Mouse (Mus musculus) midbrain, embryonic 13.5 days (tissue): Measurements from ENCODE around the gene Mcf2l. TPM values are rescaled to one million over a fixed set of nuclear protein-coding genes. Genes with fewer than 3 reads are reported as not detected.

Source experiments
- ATAC-seq: fragments of 200-750 bp; cut with Nextera tagmentation; 2 replicates; pipeline ENCODE4 v1.8.0; 2017; ENCODE audit warnings: mild to moderate bottlenecking, moderate TSS enrichment, moderate library complexity
- H3K27ac ChIP-seq: fragments of 300-500 bp; sonication (generic); 2 replicates; pipeline ENCODE4 v1.5.1; 2015; ENCODE audit warnings: inconsistent platforms, mild to moderate bottlenecking, moderate library complexity
- H3K27me3 ChIP-seq: fragments of 300-500 bp; sonication (generic); 2 replicates; pipeline ENCODE4 v1.6.1; 2015; ENCODE audit warnings: mild to moderate bottlenecking, inconsistent platforms
- H3K36me3 ChIP-seq: fragments of 300-500 bp; sonication (generic); 2 replicates; pipeline ENCODE4 v1.6.1; 2015; ENCODE audit warnings: mild to moderate bottlenecking, inconsistent platforms
- H3K4me1 ChIP-seq: fragments of 300-500 bp; sonication (generic); replicated peaks from 2 replicates; pipeline ENCODE4 v1.6.1; 2015; ENCODE audit warnings: inconsistent platforms
- H3K4me2 ChIP-seq: fragments of 300-500 bp; sonication (generic); replicated peaks from 2 replicates; pipeline ENCODE4 v1.6.1; 2015; ENCODE audit warnings: moderate library complexity, mild to moderate bottlenecking, inconsistent platforms
- H3K4me3 ChIP-seq: fragments of 300-500 bp; sonication (generic); replicated peaks from 2 replicates; pipeline ENCODE4 v1.5.1; 2015; ENCODE audit warnings: mild to moderate bottlenecking, inconsistent platforms
- H3K9ac ChIP-seq: fragments of 300-500 bp; sonication (generic); replicated peaks from 2 replicates; pipeline ENCODE4 v1.6.1; 2015; ENCODE audit warnings: mild to moderate bottlenecking, inconsistent platforms
- H3K9me3 ChIP-seq: fragments of 300-500 bp; sonication (generic); 2 replicates; pipeline ENCODE4 v1.6.1; 2016; ENCODE audit warnings: mild to moderate bottlenecking, inconsistent platforms
- WGBS: fragments of 180-500 bp; shearing (Covaris S2); methylation state at CpG from one replicate; pipeline ENCODE4 v1.1.7; 2015; 5-methylcytosine and 5-hydroxymethylcytosine counted together
- microRNA-seq: library from miRNA; unstranded; fragments of <30 nt; microRNA quantifications from one replicate; pipeline ENCODE4, GENCODE M21; 2016
- polyA plus RNA-seq: library from polyadenylated mRNA; unstranded; fragments of >200 nt; fragmentation: Nextera tagmentation; extraction: Ambion mirVana; gene quantifications from 2 replicates; pipeline ENCODE4 v1.2.1, GENCODE M21; 2015

Mcf2l gene
- polyA plus RNA-seq, 1 experiment from 2014 or later: 130 TPM

DNA sequence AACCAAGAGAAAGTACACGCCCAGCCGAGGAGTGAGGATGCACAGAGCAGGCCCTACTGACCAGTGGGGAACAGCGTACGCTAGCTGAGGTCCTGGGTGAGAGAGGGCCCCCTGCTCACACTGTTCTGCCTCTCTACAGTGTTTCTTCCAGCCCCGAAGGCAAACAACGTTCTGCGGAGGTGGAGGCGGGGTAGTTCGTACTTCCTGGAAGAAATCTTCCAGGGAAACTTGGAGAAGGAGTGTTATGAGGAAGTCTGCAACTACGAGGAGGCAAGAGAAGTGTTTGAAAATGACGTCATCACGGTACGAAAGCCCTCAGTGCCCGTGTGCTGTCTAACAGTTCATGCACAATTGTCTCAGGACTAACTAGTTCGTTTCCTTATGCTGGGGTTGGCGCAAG, 189.5 kb downstream of the Mcf2l start:
- no peak for ATAC-seq
- H3K4me1 ChIP-seq: no peaks in the 10 kb centered on the region
- no peak overlapping the region for H3K4me2 ChIP-seq
- H3K36me3 ChIP-seq: no peaks in the 10 kb centered on the region
- no peak overlapping the region for H3K27ac ChIP-seq
- WGBS: 82% methylated on average over 16 of the region's 16 CpGs
- no peaks in the 10 kb centered on the region for H3K9me3 ChIP-seq
- H3K4me3 ChIP-seq: no peak overlapping the region
- no peak overlapping the region for H3K9ac ChIP-seq
- H3K27me3 ChIP-seq: no peaks in the 10 kb centered on the region

Small RNAs within 50 kb of the gene (microRNA-seq; reads per million reads assigned to microRNA genes)
- 3.3 reads per million, percentile 13 among the genes with 10 or more reads in this experiment for gene Gm38671

Other genes starting within 250 kb of the Mcf2l start
- 43.2 and 46.0 TPM in 2 replicates for gene Tubgcp3, start 201.6 kb upstream of the Mcf2l start, polyA plus RNA-seq
- 9.9 and 10.3 TPM in 2 replicates for gene Atp11a, start 116.8 kb upstream of the Mcf2l start, polyA plus RNA-seq
- gene F7, start 152.2 kb downstream of the Mcf2l start, polyA plus RNA-seq: 0.17 TPM in 1 of 2 replicates, not detected in the other
- 0.35 and 0.42 TPM in 2 replicates for gene F10, start 163.5 kb downstream of the Mcf2l start, polyA plus RNA-seq
- gene Proz, start 187.1 kb downstream of the Mcf2l start, polyA plus RNA-seq: 1.00 and 1.2 TPM in 2 replicates
- gene Pcid2, start 231.7 kb downstream of the Mcf2l start, polyA plus RNA-seq: 49.2 and 50.0 TPM in 2 replicates
- 69.6 and 76.1 TPM in 2 replicates for gene Cul4a, start 231.8 kb downstream of the Mcf2l start, polyA plus RNA-seq